Mouse (Mus musculus) limb, embryonic 13.5 days (tissue): Measurements from ENCODE around the gene Abca1. TPM values are rescaled to one million over a fixed set of nuclear protein-coding genes. Genes with fewer than 3 reads are reported as not detected.

Source experiments
- ATAC-seq: fragments of 200-750 bp; cut with Nextera tagmentation; 2 replicates; pipeline ENCODE4 v1.8.0; 2017; ENCODE audit warnings: low read depth, moderate number of reproducible peaks, moderate TSS enrichment; ENCODE audit not compliant: low FRiP score
- H3K27ac ChIP-seq: fragments of 300-500 bp; sonication (generic); 2 replicates; pipeline ENCODE4 v1.5.1; 2015; ENCODE audit warnings: inconsistent platforms, mild to moderate bottlenecking, moderate library complexity
- H3K27me3 ChIP-seq: fragments of 300-500 bp; sonication (generic); 2 replicates; pipeline ENCODE4 v1.6.1; 2015; ENCODE audit warnings: mild to moderate bottlenecking, inconsistent platforms
- H3K36me3 ChIP-seq: fragments of 300-500 bp; sonication (generic); 2 replicates; pipeline ENCODE4 v1.6.1; 2015; ENCODE audit warnings: inconsistent platforms, mild to moderate bottlenecking, moderate library complexity
- H3K4me1 ChIP-seq: fragments of 300-500 bp; sonication (generic); 2 replicates; pipeline ENCODE4 v1.6.1; 2015; ENCODE audit warnings: inconsistent platforms
- H3K4me2 ChIP-seq: fragments of 300-500 bp; sonication (generic); replicated peaks from 2 replicates; pipeline ENCODE4 v1.6.1; 2015; ENCODE audit warnings: inconsistent platforms, mild to moderate bottlenecking, moderate library complexity
- H3K4me3 ChIP-seq: fragments of 300-500 bp; sonication (generic); 2 replicates; pipeline ENCODE4 v1.5.1; 2015; ENCODE audit warnings: moderate library complexity, mild to moderate bottlenecking, inconsistent platforms
- H3K9ac ChIP-seq: fragments of 300-500 bp; sonication (generic); 2 replicates; pipeline ENCODE4 v1.6.1; 2015; ENCODE audit warnings: mild to moderate bottlenecking, inconsistent platforms
- H3K9me3 ChIP-seq: fragments of 300-500 bp; sonication (generic); 2 replicates; pipeline ENCODE4 v1.6.1; 2016; ENCODE audit warnings: inconsistent platforms
- WGBS: fragments of 180-500 bp; shearing (Covaris S2); methylation state at CpG from one replicate; pipeline ENCODE4 v1.1.7; 2015; 5-methylcytosine and 5-hydroxymethylcytosine counted together
- polyA plus RNA-seq: library from polyadenylated mRNA; unstranded; fragments of >200 nt; fragmentation: Nextera tagmentation; extraction: Ambion mirVana; gene quantifications from 2 replicates; pipeline ENCODE4 v1.2.1, GENCODE M21; 2015

Abca1 gene
- polyA plus RNA-seq, result 7.3 and 7.8 TPM in 2 replicates

- WGBS, result under 1% methylated on average over 37 of the region's 37 CpGs
- Histone ChIP-seq H3K4me2 (peak within 1 kb of the TSS; percentile 80), H3K27ac (peak within 1 kb of the TSS; percentile 82), H3K9ac (peak within 1 kb of the TSS; percentile 74), H3K36me3 (no peaks in the 10 kb centered on the region), H3K27me3 (no peaks in the 10 kb centered on the region), H3K4me1 (peaks cover 21% of the 10 kb centered on the region), H3K9me3 (no peaks in the 10 kb centered on the region), H3K4me3 (peak within 1 kb of the TSS; percentile 64)
- ATAC-seq, result peak; percentile 98
Measured at GRCm38 (mm10) chr4:53159767-53160166, at the start of gene Abca1. Gene Abca1 (minus strand): TSS chr4:53159895.

DNA sequence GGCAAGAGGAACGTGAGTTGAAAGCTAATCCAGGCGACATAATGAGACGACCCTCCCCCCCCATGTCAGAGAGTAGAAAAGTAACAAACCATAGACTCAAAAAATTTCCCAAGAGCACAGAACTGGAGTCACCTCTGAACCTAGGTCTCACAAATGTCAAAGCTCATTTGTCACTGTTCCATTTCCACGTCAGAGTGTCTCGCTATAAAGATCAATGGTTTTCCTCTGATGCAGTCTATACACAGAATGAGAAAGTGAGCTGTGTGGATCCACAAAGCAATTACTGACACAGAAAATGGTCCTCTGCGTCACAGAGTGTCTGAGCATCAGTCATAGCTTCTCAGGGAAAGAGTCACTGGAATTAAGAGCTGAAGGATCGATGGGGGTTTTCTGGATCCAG is 44.8 kb upstream of the Abca1 start:
- no peak for ATAC-seq
- no peaks in the 10 kb centered on the region for H3K4me1 ChIP-seq
- no peaks in the 10 kb centered on the region for H3K27me3 ChIP-seq
- H3K27ac ChIP-seq, result no peak overlapping the region
- 70% methylated on average over 7 of the region's 7 CpGs for WGBS
- H3K9ac ChIP-seq, result no peak overlapping the region
- no peaks in the 10 kb centered on the region for H3K36me3 ChIP-seq
- H3K4me2 ChIP-seq, result no peak overlapping the region
- H3K9me3 ChIP-seq, result no peaks in the 10 kb centered on the region
- H3K4me3 ChIP-seq, result no peak overlapping the region

DNA sequence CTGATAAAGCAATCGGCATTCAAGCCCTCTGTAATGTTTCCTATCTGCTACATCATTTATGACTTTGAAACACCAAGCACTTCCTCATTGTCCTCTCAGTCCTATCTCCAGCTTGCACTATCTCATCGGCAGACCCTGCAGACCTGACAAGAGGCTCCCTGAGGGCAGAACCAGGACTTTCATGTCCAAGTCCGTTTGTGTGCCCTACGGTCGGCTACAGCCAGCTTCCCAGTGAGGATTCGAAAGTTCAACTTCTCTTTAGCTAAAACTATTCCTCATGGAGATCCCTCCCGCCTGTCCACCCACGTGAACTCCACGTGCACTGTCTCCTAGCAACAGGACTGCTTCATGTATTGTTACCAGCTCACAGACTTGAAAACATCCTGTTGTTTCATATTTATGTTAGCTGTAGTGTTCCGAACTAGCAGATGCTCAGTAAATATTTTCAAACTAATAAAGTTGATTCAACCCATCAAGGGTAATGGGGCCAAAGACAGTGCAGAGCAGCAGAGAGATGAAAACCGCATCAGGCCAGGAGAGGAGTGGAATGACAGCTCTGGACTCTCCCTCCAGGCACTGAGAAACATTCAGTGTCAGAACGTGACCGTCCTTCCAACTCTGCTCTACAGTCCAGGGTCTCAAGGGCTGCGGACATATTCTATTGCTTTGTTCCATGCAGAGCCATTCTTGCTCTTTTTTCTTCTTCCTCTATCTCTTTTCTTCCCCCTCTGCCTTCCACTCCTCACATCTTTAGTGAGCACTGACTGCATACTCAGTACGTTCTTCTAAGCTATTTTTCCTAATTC is 44.1 kb upstream of the Abca1 start:
- 82% methylated on average over 15 of the region's 15 CpGs for WGBS
- Histone ChIP-seq H3K4me2 (no peak overlapping the region), H3K4me1 (no peaks in the 10 kb centered on the region), H3K36me3 (no peaks in the 10 kb centered on the region), H3K9me3 (no peaks in the 10 kb centered on the region), H3K4me3 (no peak overlapping the region), H3K9ac (no peak overlapping the region), H3K27ac (no peak overlapping the region), H3K27me3 (no peaks in the 10 kb centered on the region)
- no peak for ATAC-seq

DNA sequence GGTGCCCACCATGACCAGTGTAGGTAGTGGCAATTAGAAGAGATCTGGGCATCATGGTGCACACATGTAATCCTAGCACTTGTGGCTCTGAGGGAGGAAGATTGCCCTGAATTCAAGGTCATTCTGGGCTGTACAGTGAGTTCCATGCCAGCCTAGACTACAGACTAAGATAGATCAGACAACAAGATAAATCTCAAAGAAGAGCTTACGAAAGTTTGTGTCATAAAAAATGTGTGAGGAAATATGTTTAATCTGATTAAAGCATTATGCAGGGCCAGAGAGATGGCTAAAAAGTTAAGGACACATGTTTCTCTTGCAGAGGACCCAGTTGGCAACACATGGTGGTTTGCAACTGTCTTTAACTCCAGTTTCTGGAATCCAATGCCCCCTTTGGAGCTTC is 40.6 kb upstream of the Abca1 start:
- H3K36me3 ChIP-seq, result no peaks in the 10 kb centered on the region
- no peak overlapping the region for H3K9ac ChIP-seq
- peaks cover 6% of the 10 kb centered on the region; the same call in 1 of the 2 replicates for H3K4me1 ChIP-seq
- H3K4me2 ChIP-seq, result no peak overlapping the region
- no peak for ATAC-seq
- H3K4me3 ChIP-seq, result no peak overlapping the region
- no peak overlapping the region for H3K27ac ChIP-seq
- WGBS, result 93% methylated on average over 1 of the region's 1 CpGs
- no peaks in the 10 kb centered on the region for H3K9me3 ChIP-seq
- H3K27me3 ChIP-seq, result no peaks in the 10 kb centered on the region

DNA sequence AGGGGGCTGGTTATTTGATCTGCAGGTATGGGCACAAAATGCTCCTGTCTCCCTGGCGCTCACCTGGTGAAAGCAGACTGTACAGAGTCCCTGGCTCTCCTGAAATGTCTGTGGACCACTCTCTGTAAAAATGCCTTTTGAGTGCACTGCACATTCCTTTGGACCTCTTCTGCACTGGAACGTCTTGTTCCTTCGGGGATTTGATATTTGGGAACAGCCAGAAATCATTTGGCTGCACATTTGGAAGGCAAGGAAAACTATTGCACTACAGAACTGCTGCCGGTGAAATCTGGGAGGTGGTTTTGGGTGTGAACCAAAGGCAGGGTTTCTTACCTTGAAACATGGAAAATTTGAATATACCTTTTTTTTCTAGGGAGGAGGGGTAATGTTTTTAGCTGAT is 38.1 kb upstream of the Abca1 start:
- Histone ChIP-seq H3K36me3 (no peaks in the 10 kb centered on the region), H3K27me3 (no peaks in the 10 kb centered on the region), H3K4me3 (no peak overlapping the region), H3K4me1 (peaks cover 6% of the 10 kb centered on the region; the same call in 1 of the 2 replicates), H3K4me2 (no peak overlapping the region), H3K9ac (no peak overlapping the region), H3K27ac (no peak overlapping the region), H3K9me3 (no peaks in the 10 kb centered on the region)
- 83% methylated on average over 4 of the region's 4 CpGs for WGBS
- no peak for ATAC-seq

DNA sequence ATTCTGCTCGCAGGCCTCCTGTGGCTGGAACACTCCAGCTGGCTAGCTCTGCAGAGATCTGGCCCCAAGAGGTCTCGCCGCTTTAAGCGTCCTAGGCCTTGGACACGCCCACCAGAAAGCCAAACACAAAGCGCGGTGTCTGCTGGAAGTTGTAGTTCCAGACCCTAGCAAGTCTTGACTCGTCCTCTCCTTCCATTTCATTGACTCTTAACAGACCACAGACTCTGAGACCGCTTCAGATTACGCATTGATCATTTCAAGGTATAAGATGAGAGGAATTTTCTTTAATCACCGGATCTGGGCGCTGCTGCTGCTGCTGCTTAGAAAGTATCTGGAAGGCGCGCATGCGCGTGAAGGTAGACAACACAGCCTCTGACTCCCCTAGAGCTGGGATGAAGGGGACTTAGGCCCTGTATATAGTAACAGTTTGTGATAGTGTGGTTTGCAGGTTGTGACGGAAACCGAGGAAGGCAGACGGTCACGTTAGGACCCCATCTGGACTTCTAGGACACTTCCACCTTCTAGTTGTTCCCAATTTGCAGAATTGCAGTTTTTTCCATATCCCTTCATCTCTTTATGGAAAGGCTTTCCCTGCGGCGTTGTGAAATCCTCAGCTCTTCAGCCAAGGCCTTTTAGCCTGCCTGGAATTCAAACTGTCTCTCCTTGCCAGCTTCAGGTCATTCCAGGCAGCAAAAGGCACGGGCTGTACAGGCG is 36.5 kb upstream of the Abca1 start:
- H3K27me3 ChIP-seq, result no peaks in the 10 kb centered on the region
- H3K4me3 ChIP-seq, result peak overlapping the region; percentile 43
- H3K36me3 ChIP-seq, result no peaks in the 10 kb centered on the region
- H3K9ac ChIP-seq, result peak overlapping the region; percentile 39; the same call in 1 of the 2 replicates
- no peaks in the 10 kb centered on the region for H3K9me3 ChIP-seq
- peak overlapping the region; percentile 53 for H3K4me2 ChIP-seq
- ATAC-seq, result peak; percentile 94
- H3K4me1 ChIP-seq, result peaks cover 6% of the 10 kb centered on the region; the same call in 1 of the 2 replicates
- whole genome bisulfite sequencing, result 16% methylated on average over 24 of the region's 24 CpGs
- H3K27ac ChIP-seq, result no peak overlapping the region; the same call in 1 of the 2 replicates

GRCm38 (mm10) chr4:53187071-53187470 is 27.4 kb upstream of the Abca1 start:
- Histone ChIP-seq H3K27ac (no peak overlapping the region), H3K27me3 (no peaks in the 10 kb centered on the region), H3K4me2 (no peak overlapping the region), H3K4me1 (peaks cover 7% of the 10 kb centered on the region; the same call in 1 of the 2 replicates), H3K36me3 (no peaks in the 10 kb centered on the region), H3K9me3 (no peaks in the 10 kb centered on the region), H3K4me3 (no peak overlapping the region), H3K9ac (no peak overlapping the region)
- WGBS, result 42% methylated on average over 4 of the region's 4 CpGs
- no peak for ATAC-seq

DNA sequence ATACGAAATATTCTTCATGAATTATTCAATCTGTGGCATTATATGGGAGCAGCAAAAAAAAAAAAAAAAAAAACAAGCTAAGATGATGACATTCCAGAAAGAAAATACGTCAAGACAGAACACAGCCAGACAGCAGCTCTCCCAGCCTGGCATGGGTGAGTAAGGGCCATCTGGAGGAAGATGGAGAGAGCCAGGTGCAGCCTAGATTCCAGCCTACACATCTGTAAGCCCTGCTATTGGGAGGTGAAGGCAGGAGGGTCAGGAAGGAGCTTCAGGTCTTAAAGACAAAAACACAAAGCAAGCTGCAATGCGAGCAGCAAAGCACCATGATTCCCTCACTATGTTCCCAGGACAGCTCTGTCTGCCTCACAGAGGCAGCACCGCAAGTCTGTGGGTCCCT is 26.9 kb upstream of the Abca1 start:
- no peaks in the 10 kb centered on the region for H3K27me3 ChIP-seq
- 51% methylated on average over 4 of the region's 4 CpGs for WGBS
- ATAC-seq, result no peak
- H3K4me2 ChIP-seq, result no peak overlapping the region
- no peak overlapping the region for H3K9ac ChIP-seq
- H3K4me1 ChIP-seq, result peaks cover 7% of the 10 kb centered on the region; the same call in 1 of the 2 replicates
- H3K9me3 ChIP-seq, result no peaks in the 10 kb centered on the region
- H3K36me3 ChIP-seq, result no peaks in the 10 kb centered on the region
- 0 out of 2 replicates have a peak overlapping the region, but pooled peaks have one; percentile 40 for H3K27ac ChIP-seq
- no peak overlapping the region for H3K4me3 ChIP-seq

- H3K9me3 ChIP-seq, result no peaks in the 10 kb centered on the region
- no peak overlapping the region for H3K4me3 ChIP-seq
- H3K36me3 ChIP-seq, result no peaks in the 10 kb centered on the region
- H3K4me1 ChIP-seq, result peaks cover 7% of the 10 kb centered on the region; the same call in 1 of the 2 replicates
- no peaks in the 10 kb centered on the region for H3K27me3 ChIP-seq
- H3K9ac ChIP-seq, result no peak overlapping the region
- no peak overlapping the region for H3K27ac ChIP-seq
- no peak overlapping the region for H3K4me2 ChIP-seq
- ATAC-seq, result no peak
- 90% methylated on average over 4 of the region's 4 CpGs for WGBS
Measured at GRCm38 (mm10) chr4:53186141-53186540, 26.4 kb upstream of the Abca1 start.

GRCm38 (mm10) chr4:53181479-53181878 is 21.8 kb upstream of the Abca1 start:
- Histone ChIP-seq H3K4me2 (no peak overlapping the region), H3K4me1 (peaks cover 29% of the 10 kb centered on the region), H3K27ac (no peak overlapping the region), H3K4me3 (no peak overlapping the region), H3K27me3 (no peaks in the 10 kb centered on the region), H3K36me3 (no peaks in the 10 kb centered on the region), H3K9ac (no peak overlapping the region), H3K9me3 (no peaks in the 10 kb centered on the region)
- WGBS, result 82% methylated on average over 6 of the region's 6 CpGs
- ATAC-seq, result no peak

DNA sequence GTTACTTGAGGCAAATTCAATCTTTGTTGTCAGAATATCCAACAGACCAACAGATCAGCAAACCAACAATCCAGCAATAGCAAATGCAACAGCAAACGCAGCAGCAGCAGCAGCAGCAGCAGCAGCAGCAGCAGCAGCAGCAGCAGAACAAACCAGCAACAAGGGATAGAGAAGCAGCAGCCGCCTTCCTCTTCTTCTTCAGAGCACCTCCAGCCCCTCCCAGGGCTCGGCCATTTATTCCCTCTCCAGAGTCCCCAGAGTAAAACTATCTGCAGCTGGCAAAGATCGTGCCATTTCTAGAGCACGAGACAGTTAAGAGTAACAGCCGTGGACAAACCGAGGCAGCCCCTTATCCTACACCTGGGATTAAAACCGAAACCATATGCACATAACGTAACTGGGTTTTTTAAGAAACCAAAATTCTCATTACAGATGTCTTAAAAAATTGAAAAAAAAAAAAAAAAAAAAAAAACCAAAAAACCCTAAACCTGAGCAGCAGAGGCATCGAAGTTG is 19.7 kb upstream of the Abca1 start:
- no peak overlapping the region for H3K4me3 ChIP-seq
- H3K36me3 ChIP-seq, result no peaks in the 10 kb centered on the region
- H3K27ac ChIP-seq, result no peak overlapping the region
- WGBS, result 39% methylated on average over 10 of the region's 10 CpGs
- no peaks in the 10 kb centered on the region for H3K27me3 ChIP-seq
- no peak overlapping the region for H3K9ac ChIP-seq
- H3K4me1 ChIP-seq, result peaks cover 29% of the 10 kb centered on the region
- H3K9me3 ChIP-seq, result no peaks in the 10 kb centered on the region
- no peak for ATAC-seq
- H3K4me2 ChIP-seq, result peak overlapping the region; percentile 32

DNA sequence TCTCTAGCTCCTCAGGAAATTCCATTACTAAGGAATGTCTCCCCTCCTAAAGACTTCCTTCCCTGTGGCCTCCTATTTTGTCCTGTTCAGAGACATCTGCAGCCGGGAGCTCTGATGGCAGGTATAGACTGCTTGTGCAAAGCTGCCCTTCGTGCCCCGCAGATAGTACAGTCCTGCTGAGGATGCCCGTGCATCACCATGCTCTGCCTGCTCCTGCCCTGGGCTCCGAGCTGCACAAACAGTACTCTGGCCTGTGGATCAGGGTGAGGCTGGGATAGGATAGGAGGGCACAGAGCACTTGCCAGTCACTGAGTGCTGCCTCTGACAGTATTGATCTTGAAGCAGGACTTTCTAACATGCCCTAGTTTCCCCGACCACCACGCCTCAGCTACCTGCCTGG is 18.8 kb upstream of the Abca1 start:
- peaks cover 29% of the 10 kb centered on the region for H3K4me1 ChIP-seq
- no peak overlapping the region for H3K4me3 ChIP-seq
- WGBS, result 85% methylated on average over 7 of the region's 7 CpGs
- peak overlapping the region; percentile 33; the same call in 1 of the 2 replicates for H3K27ac ChIP-seq
- ATAC-seq, result no peak
- H3K4me2 ChIP-seq, result no peak overlapping the region
- no peaks in the 10 kb centered on the region for H3K36me3 ChIP-seq
- H3K27me3 ChIP-seq, result no peaks in the 10 kb centered on the region
- H3K9ac ChIP-seq, result no peak overlapping the region
- H3K9me3 ChIP-seq, result no peaks in the 10 kb centered on the region
